Mouse (Mus musculus) cortical plate, adult 2 months (tissue): Measurements from ENCODE around the gene Kiss1r. TPM values are rescaled to one million over a fixed set of nuclear protein-coding genes. Genes with fewer than 3 reads are reported as not detected.

ENCODE experiments used
- H3K27ac ChIP-seq: fragments of 200-500 bp; 2 replicates; pipeline ENCODE4 v1.5.1; 2012; ENCODE audit warnings: low read length, control low read depth, inconsistent platforms; ENCODE audit not compliant: insufficient read depth
- H3K4me1 ChIP-seq: fragments of 200-500 bp; 2 replicates; pipeline ENCODE4 v1.6.1; 2011; ENCODE audit warnings: low read length; ENCODE audit not compliant: control insufficient read depth, insufficient read depth
- H3K4me3 ChIP-seq: fragments of 200-500 bp; 2 replicates; pipeline ENCODE4 v1.5.1; 2011; ENCODE audit warnings: mild to moderate bottlenecking, low read length, control low read depth; ENCODE audit not compliant: insufficient read depth
- CTCF ChIP-seq: fragments of 200-500 bp; IDR thresholded peaks from 2 replicates; pipeline ENCODE4 v1.5.1; 2011; ENCODE audit warnings: mild to moderate bottlenecking, control low read depth, low read length; ENCODE audit not compliant: insufficient read depth; ENCODE audit errors: extremely low read depth
- POLR2A ChIP-seq: fragments of 200-500 bp; IDR thresholded peaks from 2 replicates; pipeline ENCODE4 v1.6.1; 2011; ENCODE audit warnings: mild to moderate bottlenecking, low read length, control low read depth; ENCODE audit not compliant: insufficient read depth; ENCODE audit errors: extremely low read depth
- polyA plus RNA-seq: library from polyadenylated mRNA; depleted of rRNA; stranded (reverse); fragments of >200 nt; gene quantifications from 2 replicates; pipeline ENCODE4 v1.2.3, GENCODE M21; 2012

Kiss1r gene
- polyA plus RNA-seq, 1 experiment = 12.5 TPM

DNA sequence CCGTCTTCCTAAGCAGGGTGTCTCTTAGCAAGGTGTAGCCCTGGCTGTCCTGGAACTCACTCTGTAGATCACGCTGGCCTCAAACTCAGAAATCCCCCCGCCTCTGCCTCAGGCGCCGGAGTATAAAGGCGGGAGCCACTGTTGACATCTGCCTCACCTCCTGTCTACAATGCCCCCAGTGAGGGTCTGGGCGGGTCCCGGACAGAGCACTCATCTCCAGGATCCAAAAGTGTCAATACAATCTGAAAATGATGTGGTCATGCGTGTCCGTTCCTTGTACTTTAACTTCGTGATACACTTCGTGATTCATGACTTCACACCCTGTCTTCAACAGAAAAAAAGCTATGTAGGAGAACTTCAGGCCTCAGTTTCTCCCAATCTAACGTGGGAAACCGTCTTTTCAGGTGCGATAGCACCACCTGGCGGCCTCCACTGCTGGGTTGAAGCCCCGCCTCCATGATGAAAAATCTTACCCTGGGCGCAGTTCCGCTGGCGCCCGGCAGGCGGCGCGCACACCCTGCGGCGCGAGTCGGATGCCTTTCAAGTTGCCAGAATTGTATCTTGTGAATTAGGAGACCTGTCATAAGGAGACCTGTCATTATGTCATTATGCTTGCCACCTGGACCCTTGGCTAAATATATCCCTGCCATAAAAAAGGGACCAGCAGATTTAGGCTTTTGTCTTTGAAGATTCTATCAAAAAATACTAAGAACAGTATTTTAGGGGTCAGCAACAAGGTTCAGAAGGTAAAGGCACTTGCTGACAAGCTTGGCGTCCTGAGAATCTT lies 8.4 kb downstream of the Kiss1r start:
- 0 out of 2 replicates have a peak, but pooled peaks cover 1% of the 10 kb centered on the region for H3K4me1 ChIP-seq
- H3K27ac ChIP-seq = no peak overlapping the region
- TF ChIP-seq CTCF = peak; percentile 93
- no peak for TF ChIP-seq POLR2A
- H3K4me3 ChIP-seq = no peak overlapping the region

DNA sequence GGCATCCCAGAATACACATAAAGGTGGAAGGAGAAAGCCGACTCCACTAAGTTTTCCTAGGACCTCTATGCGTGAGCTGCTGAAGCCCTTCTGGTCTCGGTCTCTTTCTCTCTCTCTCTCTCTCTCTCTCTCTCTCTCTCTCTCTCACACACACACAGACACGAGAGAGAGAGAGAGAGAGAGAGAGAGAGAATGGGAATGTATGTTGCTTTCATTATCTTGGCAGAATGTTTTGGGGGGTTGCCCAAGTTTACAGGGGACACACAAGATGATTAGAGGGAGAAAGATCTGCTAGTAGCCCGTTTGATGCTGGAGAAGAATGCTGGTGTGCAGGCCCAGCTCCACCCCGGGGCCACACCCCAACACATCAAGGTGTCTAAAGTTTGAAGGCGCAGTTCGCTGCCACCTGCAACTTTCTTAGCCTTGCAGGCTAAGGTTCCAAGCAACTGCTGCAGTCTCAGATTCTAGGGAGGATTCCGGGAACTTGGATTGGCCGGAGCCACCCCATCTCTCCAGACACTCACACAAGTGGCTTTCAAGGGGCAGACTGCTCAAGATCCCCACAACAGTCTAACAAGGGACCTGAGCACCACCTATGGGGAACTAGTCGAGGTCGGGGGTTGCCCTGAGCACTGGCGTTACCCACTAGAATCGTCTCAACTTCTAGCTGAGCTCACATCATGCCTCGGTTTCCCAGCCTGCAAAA lies 9.2 kb downstream of the Kiss1r start:
- H3K4me1 ChIP-seq = no peaks in the 10 kb centered on the region
- TF ChIP-seq POLR2A = no peak
- TF ChIP-seq CTCF = no peak
- no peak overlapping the region for H3K27ac ChIP-seq
- H3K4me3 ChIP-seq = peak overlapping the region; percentile 80

DNA sequence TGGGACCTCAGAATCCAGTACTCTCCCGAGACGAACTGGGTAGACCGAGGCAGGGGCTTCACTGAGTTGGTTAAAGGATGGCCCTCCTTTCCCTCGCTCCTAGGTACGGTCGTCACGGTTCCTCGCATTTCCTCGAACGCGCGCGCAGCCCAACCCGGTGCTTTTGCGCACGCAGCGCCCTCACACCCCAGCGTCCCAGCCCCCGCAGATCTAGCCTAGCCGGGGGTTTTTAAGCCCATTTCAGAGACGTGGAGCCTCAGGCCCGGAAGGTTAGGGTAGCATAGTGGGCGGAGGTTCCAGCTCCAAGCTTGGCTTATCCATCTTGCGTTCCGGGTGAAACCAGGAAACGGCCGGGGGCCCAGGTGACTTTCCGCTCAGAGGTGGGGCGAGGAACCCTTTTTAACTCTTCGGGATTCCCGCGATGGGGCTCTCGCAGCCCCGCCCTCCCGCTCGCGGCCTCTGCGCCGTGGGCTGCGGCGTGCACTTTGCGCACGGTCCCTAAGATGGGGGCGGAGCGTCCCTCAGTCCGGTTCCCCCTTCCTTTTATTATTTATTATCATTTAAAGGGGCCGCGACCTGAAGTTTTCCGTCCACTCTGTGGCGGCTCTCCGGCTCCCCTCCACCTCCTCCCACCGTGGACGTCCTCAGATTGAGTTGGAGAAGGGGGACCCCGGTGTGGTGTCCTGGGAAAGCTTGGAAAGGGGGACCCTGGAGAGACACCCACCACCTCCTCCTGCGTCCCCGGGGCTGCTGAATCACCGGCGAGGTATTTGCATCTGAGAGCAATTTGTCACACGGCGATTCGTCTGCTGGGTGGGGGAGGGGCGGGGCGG lies 9.9 kb downstream of the Kiss1r start, which contains the start of gene Arid3a:
Arid3a (plus strand) TSS at position 553 of the 833 bp plus-strand sequence.
- no peaks in the 10 kb centered on the region for H3K4me1 ChIP-seq
- H3K27ac ChIP-seq = peak within 1 kb of the TSS; percentile 48
- TF ChIP-seq CTCF (no peak), POLR2A (no peak)
- peak within 1 kb of the TSS; percentile 80 for H3K4me3 ChIP-seq

GRCm38 (mm10) chr10:79927324-79928029 lies 10.7 kb downstream of the Kiss1r start:
- Histone ChIP-seq H3K4me3 (peak overlapping the region; percentile 80), H3K4me1 (no peaks in the 10 kb centered on the region), H3K27ac (peak overlapping the region; percentile 25)
- TF ChIP-seq POLR2A (no peak), CTCF (no peak)

- Histone ChIP-seq H3K27ac (0 out of 2 replicates have a peak overlapping the region, but pooled peaks have one; percentile 25), H3K4me3 (peak overlapping the region; percentile 80), H3K4me1 (no peaks in the 10 kb centered on the region)
- TF ChIP-seq CTCF (no peak), POLR2A (no peak)
Observed at GRCm38 (mm10) chr10:79928030-79928694, 11.4 kb downstream of the Kiss1r start.

GRCm38 (mm10) chr10:79928907-79929701 lies 12.3 kb downstream of the Kiss1r start:
- TF ChIP-seq CTCF = no peak
- TF ChIP-seq POLR2A = no peak
- Histone ChIP-seq H3K4me1 (no peaks in the 10 kb centered on the region), H3K27ac (no peak overlapping the region), H3K4me3 (peak overlapping the region; percentile 80; the same call in 1 of the 2 replicates)

- TF ChIP-seq CTCF (no peak), POLR2A (no peak)
- H3K4me3 ChIP-seq = no peak overlapping the region
- no peak overlapping the region for H3K27ac ChIP-seq
- no peaks in the 10 kb centered on the region for H3K4me1 ChIP-seq
Observed at GRCm38 (mm10) chr10:79929967-79930825, 13.4 kb downstream of the Kiss1r start.
